Mouse (Mus musculus): ENCODE measurements around the gene Gmds.

DNA sequence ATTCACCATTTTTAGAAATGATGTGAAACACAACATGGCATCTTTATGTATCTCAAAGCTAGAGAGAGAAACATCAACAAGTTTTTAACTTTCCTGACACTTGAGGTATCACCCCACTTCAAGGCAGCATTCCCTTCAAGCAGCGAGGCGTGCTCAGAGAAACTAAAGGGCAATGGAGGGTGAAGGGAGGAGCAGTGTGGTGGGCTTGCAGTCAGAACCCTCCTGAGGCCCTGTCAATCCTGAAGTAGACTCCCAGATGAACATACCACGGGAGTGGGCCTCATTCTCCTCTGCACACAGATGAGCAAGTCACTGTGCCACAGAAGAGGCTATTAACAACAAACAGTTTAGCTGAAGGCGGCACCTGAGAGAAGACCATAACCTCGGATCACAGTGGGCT, 439.1 kb downstream of the Gmds start:
- no peak for TF ChIP-seq CTCF (IDR thresholded peaks at IDR 0.05; ENCODE audit: low read depth, low read length)
- no peak for TF ChIP-seq EP300 (IDR thresholded peaks at IDR 0.05; ENCODE audit: insufficient read depth, low read depth, low read length)

All from ES-Bruce4 (cell line).